Mouse (Mus musculus) embryonic facial prominence, embryonic 11.5 days (tissue): Measurements from ENCODE around the gene Pigg. TPM values are rescaled to one million over a fixed set of nuclear protein-coding genes. Genes with fewer than 3 reads are reported as not detected.

Experiments used
- polyA plus RNA-seq: library from polyadenylated mRNA; unstranded; fragments of >200 nt; fragmentation: Nextera tagmentation; extraction: Ambion mirVana; gene quantifications from 2 replicates; pipeline ENCODE4 v1.2.1, GENCODE M21; 2014

Gene Pigg
- polyA plus RNA-seq, 1 experiment from 2014 or later = 2.7 TPM

Other genes with a start within 250 kb of the Pigg start
- gene Mtf2, start 246.9 kb upstream of the Pigg start, polyA plus RNA-seq = 160 and 164 TPM in 2 replicates
- 24.1 and 24.6 TPM in 2 replicates for gene Tmed5, start 180.0 kb upstream of the Pigg start, polyA plus RNA-seq
- gene Ccdc18, start 179.7 kb upstream of the Pigg start, polyA plus RNA-seq = 10.4 and 11.0 TPM in 2 replicates
- 59.0 and 65.7 TPM in 2 replicates for gene Dr1, start 43.7 kb upstream of the Pigg start, polyA plus RNA-seq
- not detected in 2 replicates for gene Gm42517, start 55.3 kb downstream of the Pigg start, polyA plus RNA-seq
- gene Pde6b, start 75.8 kb downstream of the Pigg start, polyA plus RNA-seq = 0.22 TPM in 1 of 2 replicates, not detected in the other
- 397 and 412 TPM in 2 replicates for gene Atp5k, start 121.8 kb downstream of the Pigg start, polyA plus RNA-seq
- 0.11 and 0.15 TPM in 2 replicates for gene Mfsd7a, start 136.3 kb downstream of the Pigg start, polyA plus RNA-seq
- 27.8 and 31.0 TPM in 2 replicates for gene Pcgf3, start 148.6 kb downstream of the Pigg start, polyA plus RNA-seq
- gene Cplx1, start 237.4 kb downstream of the Pigg start, polyA plus RNA-seq = 3.5 and 4.6 TPM in 2 replicates